In the genomic region with DNA sequence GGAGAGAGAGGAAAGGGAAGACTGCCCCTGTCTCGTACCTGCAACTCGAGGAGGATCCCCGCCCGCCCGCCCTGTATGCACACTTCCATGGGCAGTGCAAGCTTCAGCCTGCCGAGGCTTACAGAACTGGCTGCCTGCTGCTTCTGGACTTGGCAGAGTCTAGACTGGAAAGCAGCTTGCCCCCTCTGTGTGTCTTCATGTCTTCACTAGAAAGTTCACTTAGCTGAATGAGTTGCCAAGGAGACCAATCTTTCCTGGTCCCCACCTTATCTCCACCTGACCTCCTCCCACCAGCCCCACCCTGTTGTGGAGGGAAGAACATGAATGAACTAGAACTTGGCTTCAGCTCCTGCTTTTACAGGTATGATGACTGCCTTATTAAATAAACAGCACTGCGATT, we compare ENCODE assay signal across 15 mouse cellular contexts.
DNase-seq lines count a peak whose midpoint lies in the region; ATAC-seq and TF ChIP-seq lines count a peak whose summit lies in the region.
"Had no signal": no experiment of that assay in that cellular context is flagged by ENCODE, and none has a peak within 500 bp of the region (broad histone marks: within the 10 kb centered on the region; RNA-seq: fewer than 3 reads in every experiment).

No protein-coding gene starts in this region.

- H3K36me3 ChIP-seq in liver, embryonic 12.5 days: peaks cover 12% of the 10 kb centered on the region
- peaks cover 8% of the 10 kb centered on the region; the same call in 1 of the 2 replicates for H3K36me3 ChIP-seq in intestine, embryonic 16.5 days (ENCODE audit: control insufficient read depth, insufficient read depth, low read length)
- H3K36me3 ChIP-seq in forebrain, embryonic 16.5 days (ENCODE audit: control insufficient read depth, insufficient read depth): no peaks in the 10 kb centered on the region
- H3K36me3 ChIP-seq: hindbrain, embryonic 15.5 days had no signal

- no peak for DNase-seq in gastrocnemius, adult 2 months
- no peak for DNase-seq in gastrocnemius, postnatal 25 days
- no peak for DNase-seq in liver
- no peak for DNase-seq in T-cell, adult 2 months (ENCODE audit: low spot score)
- DNase-seq: forebrain, postnatal 0 days; gastrocnemius, postnatal 36 days; kidney, adult 9 months; lung, adult 2 months; spleen, adult 18-20 months had no signal

- peak overlapping the region; percentile 49 for H3K27ac ChIP-seq in gastrocnemius, adult 2 months
- H3K27ac ChIP-seq in liver, embryonic 12.5 days: no peak overlapping the region
- H3K27ac ChIP-seq in intestine, embryonic 16.5 days (ENCODE audit: low read length): no peak overlapping the region
- H3K27ac ChIP-seq in forebrain, embryonic 16.5 days (ENCODE audit: low read length): no peak overlapping the region
- H3K27ac ChIP-seq: hindbrain, embryonic 15.5 days; neural tube, embryonic 13.5 days had no signal

- H3K9ac ChIP-seq in liver, embryonic 12.5 days: no peak overlapping the region
- no peak overlapping the region for H3K9ac ChIP-seq in intestine, embryonic 16.5 days (ENCODE audit: low read depth, low read length)
- H3K9ac ChIP-seq in forebrain, embryonic 16.5 days (replicated peaks; ENCODE audit: low read depth, low read length): no peak overlapping the region
- H3K9ac ChIP-seq: forebrain, postnatal 0 days; hindbrain, embryonic 15.5 days; neural tube, embryonic 13.5 days had no signal

- intact Hi-C loops in gastrocnemius, adult 2 months (cut with DNase I): no loop called here

- H3K27me3 ChIP-seq in liver, embryonic 12.5 days (replicated peaks): no peaks in the 10 kb centered on the region
- no peaks in the 10 kb centered on the region for H3K27me3 ChIP-seq in intestine, embryonic 16.5 days (replicated peaks; ENCODE audit: control insufficient read depth, insufficient read depth, low read length)
- H3K27me3 ChIP-seq in forebrain, embryonic 16.5 days (replicated peaks; ENCODE audit: control insufficient read depth, insufficient read depth, low read length): no peaks in the 10 kb centered on the region
- H3K27me3 ChIP-seq: hindbrain, embryonic 15.5 days; megakaryocyte, embryonic 14.5 days; neural tube, embryonic 13.5 days had no signal

- peaks cover 41% of the 10 kb centered on the region for H3K4me1 ChIP-seq in liver, embryonic 12.5 days
- H3K4me1 ChIP-seq in intestine, embryonic 16.5 days (ENCODE audit: control insufficient read depth, insufficient read depth, low read length): peaks cover 36% of the 10 kb centered on the region
- peaks cover 27% of the 10 kb centered on the region for H3K4me1 ChIP-seq in forebrain, embryonic 16.5 days (replicated peaks; ENCODE audit: control insufficient read depth, insufficient read depth, low read length)

- ATAC-seq in liver, embryonic 12.5 days: no peak
- peak; percentile 24; the same call in 1 of the 2 replicates for ATAC-seq in intestine, embryonic 16.5 days
- no peak for ATAC-seq in forebrain, embryonic 16.5 days
- ATAC-seq: forebrain, postnatal 0 days had no signal

- WGBS in liver, embryonic 12.5 days (ENCODE audit: insufficient replicate concordance): 66% methylated on average over 7 of the region's 7 CpGs
- WGBS in intestine, embryonic 16.5 days: 59% methylated on average over 7 of the region's 7 CpGs
- 87% methylated on average over 7 of the region's 7 CpGs for WGBS in forebrain, embryonic 16.5 days

- TF ChIP-seq CTCF in gastrocnemius, adult 2 months (IDR thresholded peaks at IDR 0.05): no peak

- peak overlapping the region; percentile 19 for H3K4me2 ChIP-seq in liver, embryonic 12.5 days
- H3K4me2 ChIP-seq in intestine, embryonic 16.5 days (ENCODE audit: low read depth, low read length): no peak overlapping the region
- H3K4me2 ChIP-seq in forebrain, embryonic 16.5 days (ENCODE audit: low read length): no peak overlapping the region
- H3K4me2 ChIP-seq: hindbrain, embryonic 15.5 days; neural tube, embryonic 13.5 days had no signal

- H3K4me3 ChIP-seq in gastrocnemius, adult 2 months: no peak overlapping the region
- H3K4me3 ChIP-seq in liver, embryonic 12.5 days: no peak overlapping the region
- H3K4me3 ChIP-seq in intestine, embryonic 16.5 days (ENCODE audit: low read length): no peak overlapping the region
- no peak overlapping the region for H3K4me3 ChIP-seq in forebrain, embryonic 16.5 days (replicated peaks; ENCODE audit: low read length)
- H3K4me3 ChIP-seq: hindbrain, embryonic 15.5 days; megakaryocyte, embryonic 14.5 days; neural tube, embryonic 13.5 days had no signal

- H3K9me3 ChIP-seq in liver, embryonic 12.5 days (replicated peaks): no peaks in the 10 kb centered on the region
- no peaks in the 10 kb centered on the region for H3K9me3 ChIP-seq in intestine, embryonic 16.5 days (ENCODE audit: control insufficient read depth, low read length)
- no peaks in the 10 kb centered on the region for H3K9me3 ChIP-seq in forebrain, embryonic 16.5 days (ENCODE audit: control insufficient read depth, low read length)
- H3K9me3 ChIP-seq: hindbrain, embryonic 15.5 days; megakaryocyte, embryonic 14.5 days; neural tube, embryonic 13.5 days had no signal
